Mouse (Mus musculus) kidney, embryonic 15.5 days (tissue): Measurements from ENCODE around the gene Irf7. TPM values are rescaled to one million over a fixed set of nuclear protein-coding genes. Genes with fewer than 3 reads are reported as not detected.

Experiments
- ATAC-seq: fragments of 200-750 bp; cut with Nextera tagmentation; replicated peaks from 2 replicates; pipeline ENCODE4 v1.8.0; 2017; ENCODE audit warnings: moderate TSS enrichment; ENCODE audit not compliant: low FRiP score
- H3K27ac ChIP-seq: fragments of 300-500 bp; sonication (generic); 2 replicates; pipeline ENCODE4 v1.5.1; 2015; ENCODE audit warnings: mild to moderate bottlenecking, inconsistent platforms
- H3K27me3 ChIP-seq: fragments of 300-500 bp; sonication (generic); 2 replicates; pipeline ENCODE4 v1.6.1; 2015; ENCODE audit warnings: inconsistent platforms
- H3K36me3 ChIP-seq: fragments of 300-500 bp; sonication (generic); 2 replicates; pipeline ENCODE4 v1.6.1; 2015; ENCODE audit warnings: inconsistent platforms
- H3K4me1 ChIP-seq: fragments of 300-500 bp; sonication (generic); 2 replicates; pipeline ENCODE4 v1.6.1; 2015; ENCODE audit warnings: inconsistent platforms
- H3K4me2 ChIP-seq: fragments of 300-500 bp; sonication (generic); 2 replicates; pipeline ENCODE4 v1.6.1; 2015; ENCODE audit warnings: moderate library complexity, mild to moderate bottlenecking, inconsistent platforms
- H3K4me3 ChIP-seq: fragments of 300-500 bp; sonication (generic); replicated peaks from 2 replicates; pipeline ENCODE4 v1.5.1; 2015; ENCODE audit warnings: mild to moderate bottlenecking, inconsistent platforms
- H3K9ac ChIP-seq: fragments of 300-500 bp; sonication (generic); 2 replicates; pipeline ENCODE4 v1.6.1; 2015; ENCODE audit warnings: mild to moderate bottlenecking, inconsistent platforms
- H3K9me3 ChIP-seq: fragments of 300-500 bp; sonication (generic); replicated peaks from 2 replicates; pipeline ENCODE4 v1.6.1; 2016; ENCODE audit warnings: inconsistent platforms
- WGBS: fragments of 180-500 bp; shearing (Covaris S2); methylation state at CpG from one replicate; pipeline ENCODE4 v1.1.7; 2015; ENCODE audit warnings: mixed read lengths; 5-methylcytosine and 5-hydroxymethylcytosine counted together
- polyA plus RNA-seq: library from polyadenylated mRNA; unstranded; fragments of >200 nt; fragmentation: Nextera tagmentation; extraction: Ambion mirVana; gene quantifications from 2 replicates; pipeline ENCODE4 v1.2.1, GENCODE M21; 2015

Irf7 gene
- polyA plus RNA-seq, 1 experiment from 2014 or later, result 3.8 TPM

- Histone ChIP-seq H3K9me3 (no peaks in the 10 kb centered on the region), H3K27ac (peak within 1 kb of the TSS; percentile 98), H3K27me3 (no peaks in the 10 kb centered on the region), H3K4me3 (peak within 1 kb of the TSS; percentile 82), H3K4me1 (peaks cover 24% of the 10 kb centered on the region), H3K9ac (peak within 1 kb of the TSS; percentile 94), H3K36me3 (peaks cover 31% of the 10 kb centered on the region), H3K4me2 (peak within 1 kb of the TSS; percentile 84)
- under 1% methylated on average over 68 of the region's 76 CpGs for WGBS
- peak; percentile 93 for ATAC-seq
These were observed 37.8 kb downstream of the Irf7 start, which contains the start of gene Phrf1 for GRCm38 (mm10) chr7:141228279-141229067. Phrf1 (plus strand) TSS chr7:141228784.

GRCm38 (mm10) chr7:141227796-141228195 lies 38.5 kb downstream of the Irf7 start:
- Histone ChIP-seq H3K4me3 (peak overlapping the region; percentile 82), H3K4me2 (peak overlapping the region; percentile 84), H3K9me3 (no peaks in the 10 kb centered on the region), H3K4me1 (peaks cover 28% of the 10 kb centered on the region), H3K27me3 (no peaks in the 10 kb centered on the region), H3K36me3 (peaks cover 24% of the 10 kb centered on the region), H3K27ac (peak overlapping the region; percentile 98; the same call in 1 of the 2 replicates), H3K9ac (0 out of 2 replicates have a peak overlapping the region, but pooled peaks have one; percentile 94)
- ATAC-seq, result peak; percentile 2; the same call in 1 of the 2 replicates
- 80% methylated on average over 4 of the region's 4 CpGs for WGBS

DNA sequence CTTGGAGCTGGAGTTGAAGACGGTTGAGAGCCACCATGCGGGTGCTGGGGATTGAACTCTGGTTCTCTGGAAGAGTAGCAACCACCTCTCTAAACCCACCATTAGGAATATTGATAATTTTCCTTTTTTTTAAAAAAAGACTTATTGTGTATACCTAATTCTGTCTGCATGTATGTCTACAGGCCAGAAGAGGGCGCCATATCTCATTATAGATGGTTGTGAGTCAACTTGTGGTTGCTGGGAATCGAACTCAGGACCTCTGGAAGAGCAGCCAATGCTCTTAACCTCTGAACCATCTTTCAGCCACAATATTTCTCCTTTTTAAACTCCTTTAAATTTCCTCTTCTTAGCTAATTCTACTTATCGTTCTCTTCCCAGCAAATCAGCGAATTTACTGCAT lies 39.7 kb downstream of the Irf7 start:
- ATAC-seq, result no peak
- Histone ChIP-seq H3K27ac (no peak overlapping the region), H3K9ac (no peak overlapping the region), H3K9me3 (no peaks in the 10 kb centered on the region), H3K36me3 (peaks cover 11% of the 10 kb centered on the region), H3K4me2 (no peak overlapping the region), H3K4me3 (no peak overlapping the region), H3K27me3 (no peaks in the 10 kb centered on the region), H3K4me1 (peaks cover 39% of the 10 kb centered on the region)
- 83% methylated on average over 6 of the region's 6 CpGs for WGBS

DNA sequence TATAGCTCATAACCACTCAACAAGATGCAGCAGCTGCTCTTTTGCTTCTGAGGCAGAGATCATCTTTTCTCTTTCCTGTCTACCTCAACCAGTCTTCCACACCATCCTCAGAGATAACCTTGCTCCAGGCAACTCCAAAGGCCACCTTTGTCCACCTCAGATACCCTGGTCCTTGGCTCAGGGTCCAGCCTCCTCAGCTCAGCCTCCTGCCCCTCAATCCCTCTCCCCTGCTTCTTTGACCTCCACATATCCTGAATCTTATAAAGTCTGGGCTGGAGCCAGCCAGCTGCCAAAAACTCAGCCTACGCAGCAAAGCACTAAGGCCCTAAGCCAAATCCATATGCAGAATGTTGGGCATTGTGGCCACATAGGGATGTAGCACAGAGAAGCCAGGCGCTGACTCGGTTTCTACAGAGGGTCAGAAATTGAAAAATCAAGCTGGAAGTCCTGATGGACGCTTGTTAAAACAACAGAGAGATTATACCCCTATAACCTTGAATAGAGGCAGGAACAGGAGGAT lies 43.5 kb downstream of the Irf7 start:
- H3K4me1 ChIP-seq, result peaks cover 45% of the 10 kb centered on the region
- peaks cover 20% of the 10 kb centered on the region for H3K36me3 ChIP-seq
- 83% methylated on average over 4 of the region's 4 CpGs for WGBS
- peak overlapping the region; percentile 42; the same call in 1 of the 2 replicates for H3K9ac ChIP-seq
- peak overlapping the region; percentile 94 for H3K27ac ChIP-seq
- peak overlapping the region; percentile 93; the same call in 1 of the 2 replicates for H3K4me2 ChIP-seq
- no peaks in the 10 kb centered on the region for H3K9me3 ChIP-seq
- no peak for ATAC-seq
- no peaks in the 10 kb centered on the region for H3K27me3 ChIP-seq
- no peak overlapping the region for H3K4me3 ChIP-seq

DNA sequence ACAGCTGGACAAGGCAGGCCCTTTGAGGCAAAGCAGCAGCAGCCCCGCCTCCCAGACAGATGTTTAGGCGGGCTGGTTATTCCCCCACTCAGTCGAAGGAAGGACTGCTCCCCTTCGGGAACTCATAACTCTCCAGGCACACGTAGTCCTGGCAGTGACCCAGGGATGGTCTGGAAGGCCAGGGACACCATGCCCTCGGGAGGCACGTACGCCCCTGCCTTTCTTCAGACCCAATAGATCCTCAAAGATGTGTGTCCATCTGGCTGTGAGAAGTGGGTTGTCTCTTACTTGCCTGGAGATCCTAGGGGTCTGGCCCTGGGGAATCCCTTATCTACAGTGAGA lies 44.2 kb downstream of the Irf7 start:
- Histone ChIP-seq H3K4me1 (peaks cover 51% of the 10 kb centered on the region), H3K36me3 (peaks cover 22% of the 10 kb centered on the region), H3K4me2 (peak overlapping the region; percentile 93), H3K9ac (peak overlapping the region; percentile 42), H3K4me3 (peak overlapping the region; percentile 58), H3K27me3 (no peaks in the 10 kb centered on the region), H3K9me3 (no peaks in the 10 kb centered on the region), H3K27ac (peak overlapping the region; percentile 94)
- 7% methylated on average over 8 of the region's 8 CpGs for WGBS
- ATAC-seq, result no peak

- Histone ChIP-seq H3K4me3 (peak overlapping the region; percentile 58), H3K36me3 (peaks cover 22% of the 10 kb centered on the region), H3K4me2 (peak overlapping the region; percentile 93), H3K27me3 (no peaks in the 10 kb centered on the region), H3K9ac (peak overlapping the region; percentile 64), H3K4me1 (peaks cover 57% of the 10 kb centered on the region), H3K27ac (peak overlapping the region; percentile 94), H3K9me3 (no peaks in the 10 kb centered on the region)
- 2% methylated on average over 44 of the region's 44 CpGs for WGBS
- ATAC-seq, result peak; percentile 98
These were observed 44.8 kb downstream of the Irf7 start for GRCm38 (mm10) chr7:141221249-141222125.

DNA sequence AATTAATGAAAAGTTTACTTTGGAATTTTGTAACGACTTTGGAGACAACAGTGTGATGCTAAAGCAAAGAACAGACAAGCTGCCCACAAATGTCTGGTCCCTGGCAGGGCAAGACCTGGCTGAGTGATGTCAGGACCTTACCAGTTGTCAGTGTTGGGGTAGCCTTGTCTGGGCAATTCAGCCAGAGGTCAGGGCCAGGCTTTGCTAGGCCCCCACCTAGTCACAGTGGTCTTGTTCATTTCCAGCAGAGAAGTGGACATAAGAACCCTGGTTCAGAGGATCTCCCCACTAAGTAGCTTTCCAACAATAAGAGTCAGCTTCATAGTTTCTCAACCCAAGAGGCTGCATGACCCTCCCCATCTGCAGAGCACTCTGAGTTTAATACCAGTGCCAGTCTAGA lies 45.9 kb downstream of the Irf7 start:
- Histone ChIP-seq H3K36me3 (peaks cover 22% of the 10 kb centered on the region), H3K9ac (peak overlapping the region; percentile 64; the same call in 1 of the 2 replicates), H3K9me3 (no peaks in the 10 kb centered on the region), H3K4me3 (peak overlapping the region; percentile 58), H3K27me3 (no peaks in the 10 kb centered on the region), H3K4me1 (peaks cover 64% of the 10 kb centered on the region), H3K4me2 (peak overlapping the region; percentile 93), H3K27ac (peak overlapping the region; percentile 94; the same call in 1 of the 2 replicates)
- 88% methylated on average over 1 of the region's 1 CpGs for WGBS
- no peak for ATAC-seq

GRCm38 (mm10) chr7:141219558-141220099 lies 46.7 kb downstream of the Irf7 start:
- Histone ChIP-seq H3K9ac (no peak overlapping the region), H3K4me2 (no peak overlapping the region), H3K27me3 (no peaks in the 10 kb centered on the region), H3K27ac (no peak overlapping the region), H3K9me3 (no peaks in the 10 kb centered on the region), H3K36me3 (peaks cover 22% of the 10 kb centered on the region), H3K4me1 (peaks cover 71% of the 10 kb centered on the region), H3K4me3 (no peak overlapping the region)
- no peak for ATAC-seq
- 76% methylated on average over 1 of the region's 1 CpGs for WGBS

DNA sequence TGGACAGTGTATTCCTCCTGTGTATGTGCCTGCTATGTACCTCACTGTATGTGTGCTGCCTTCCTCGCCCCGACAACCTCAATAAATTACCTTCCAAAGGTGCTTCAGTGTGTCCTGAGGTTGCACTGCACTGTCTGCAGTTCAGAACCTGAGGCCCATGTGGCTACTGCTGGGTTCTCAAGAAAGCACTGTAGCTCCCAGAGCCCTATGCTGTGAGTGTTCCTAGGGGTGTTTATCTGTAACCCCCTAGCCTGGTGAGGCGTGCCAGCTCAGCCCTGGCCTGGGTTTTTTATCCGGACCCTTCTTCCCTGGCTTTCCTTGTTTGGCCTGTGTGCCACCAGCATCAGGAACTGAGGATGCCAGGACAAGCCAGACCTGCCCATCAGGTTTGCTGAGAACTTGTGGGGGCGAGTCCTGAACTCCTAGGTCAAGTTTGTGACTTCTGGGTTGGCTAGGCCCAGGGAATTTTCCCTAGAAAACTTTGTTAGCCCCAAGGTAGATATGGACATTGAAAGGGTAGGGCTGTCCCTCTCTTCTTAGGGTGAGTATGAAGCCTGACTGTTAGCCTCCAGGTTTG lies 47.6 kb downstream of the Irf7 start:
- H3K27ac ChIP-seq, result 0 out of 2 replicates have a peak overlapping the region, but pooled peaks have one; percentile 14
- H3K9me3 ChIP-seq, result no peaks in the 10 kb centered on the region
- peaks cover 22% of the 10 kb centered on the region for H3K36me3 ChIP-seq
- peaks cover 80% of the 10 kb centered on the region for H3K4me1 ChIP-seq
- no peak overlapping the region for H3K4me3 ChIP-seq
- 81% methylated on average over 5 of the region's 5 CpGs for WGBS
- no peak for ATAC-seq
- no peaks in the 10 kb centered on the region for H3K27me3 ChIP-seq
- H3K4me2 ChIP-seq, result peak overlapping the region; percentile 20; the same call in 1 of the 2 replicates
- no peak overlapping the region for H3K9ac ChIP-seq

DNA sequence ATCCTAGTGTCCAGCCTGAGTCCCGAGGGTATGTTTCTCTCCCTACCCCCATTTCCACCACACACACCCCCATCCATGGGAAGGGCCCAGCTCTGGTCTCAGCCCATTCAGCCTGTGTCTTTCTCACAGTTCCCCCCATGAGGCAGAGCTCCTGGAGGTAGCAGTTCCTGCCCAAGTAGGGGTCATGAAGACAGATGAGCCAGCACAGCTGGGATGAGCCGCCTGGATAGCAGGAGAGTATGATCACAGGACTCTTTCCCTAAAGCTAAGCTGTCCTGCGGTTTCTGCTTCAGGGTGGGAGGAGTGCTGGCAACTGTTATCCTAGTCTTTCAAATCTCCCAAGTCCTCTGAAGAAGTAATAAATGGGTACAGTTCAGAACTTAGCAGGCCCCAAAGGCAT lies 48.1 kb downstream of the Irf7 start:
- 67% methylated on average over 3 of the region's 3 CpGs for WGBS
- peak overlapping the region; percentile 21 for H3K4me2 ChIP-seq
- H3K27ac ChIP-seq, result peak overlapping the region; percentile 14; the same call in 1 of the 2 replicates
- peaks cover 81% of the 10 kb centered on the region for H3K4me1 ChIP-seq
- H3K4me3 ChIP-seq, result 0 out of 2 replicates have a peak overlapping the region, but pooled peaks have one; percentile 63
- H3K27me3 ChIP-seq, result no peaks in the 10 kb centered on the region
- H3K9me3 ChIP-seq, result no peaks in the 10 kb centered on the region
- ATAC-seq, result no peak
- peak overlapping the region; percentile 23; the same call in 1 of the 2 replicates for H3K9ac ChIP-seq
- H3K36me3 ChIP-seq, result peaks cover 22% of the 10 kb centered on the region

DNA sequence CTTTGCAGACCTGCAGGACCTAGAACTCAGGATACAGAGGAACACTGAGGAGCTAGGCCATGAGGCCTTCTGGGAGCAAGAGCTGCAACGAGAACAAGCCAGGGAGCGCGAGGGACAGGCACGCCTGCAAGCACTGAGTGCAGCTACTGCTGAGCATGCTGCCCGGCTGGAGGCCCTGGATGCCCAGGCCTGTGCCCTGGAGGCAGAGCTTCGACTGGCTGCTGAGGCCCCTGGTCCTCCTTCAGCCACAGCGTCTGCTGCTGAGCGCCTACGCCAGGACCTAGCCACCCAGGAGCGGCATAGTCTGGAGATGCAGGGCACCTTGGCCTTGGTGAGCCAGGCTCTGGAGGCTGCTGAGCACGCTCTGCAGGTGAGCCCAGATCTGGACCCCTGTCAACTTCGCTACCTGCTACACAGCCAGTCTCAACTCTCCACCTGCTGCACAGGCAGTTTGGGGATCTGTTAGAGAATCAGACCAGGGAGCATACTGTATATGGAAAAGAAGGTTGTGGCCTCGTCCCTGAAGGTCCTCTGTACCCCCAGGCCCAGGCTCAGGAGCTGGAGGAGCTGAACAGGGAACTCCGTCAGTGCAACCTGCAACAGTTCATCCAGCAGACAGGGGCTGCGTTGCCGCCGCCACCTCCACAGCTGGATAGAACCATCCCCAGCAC lies 48.8 kb downstream of the Irf7 start:
- ATAC-seq, result no peak
- H3K4me1 ChIP-seq, result peaks cover 74% of the 10 kb centered on the region
- no peaks in the 10 kb centered on the region for H3K9me3 ChIP-seq
- no peaks in the 10 kb centered on the region for H3K27me3 ChIP-seq
- H3K36me3 ChIP-seq, result peaks cover 22% of the 10 kb centered on the region
- H3K4me3 ChIP-seq, result peak overlapping the region; percentile 63
- peak overlapping the region; percentile 23; the same call in 1 of the 2 replicates for H3K9ac ChIP-seq
- WGBS, result 90% methylated on average over 17 of the region's 17 CpGs
- peak overlapping the region; percentile 86 for H3K4me2 ChIP-seq
- peak overlapping the region; percentile 98; the same call in 1 of the 2 replicates for H3K27ac ChIP-seq
